ENCODE assay signal across 9 mouse cellular contexts in genomic region chr9:106112770-106113423, GRCm38 (mm10). TPM values are rescaled to one million over a fixed set of nuclear protein-coding genes. Genes with fewer than 3 reads are reported as not detected.
A peak's percentile ranks its signal among the peaks of the same experiment; 100 is the strongest.
DNase-seq lines count a peak whose midpoint lies in the region; ATAC-seq and TF ChIP-seq lines count a peak whose summit lies in the region.
"Had no signal": no experiment of that assay in that cellular context is flagged by ENCODE, and none has a peak within 500 bp of the region (broad histone marks: within the 10 kb centered on the region; RNA-seq: fewer than 3 reads in every experiment).

No protein-coding gene starts in this region.

- 0 out of 2 replicates have a peak, but pooled peaks cover 4% of the 10 kb centered on the region for H3K9me3 ChIP-seq in heart, postnatal 0 days (replicated peaks; ENCODE audit: control insufficient read depth, low read length)
- H3K9me3 ChIP-seq in lung, embryonic 14.5 days (ENCODE audit: low read depth, low read length): no peaks in the 10 kb centered on the region

- no peak for TF ChIP-seq EP300 in heart, postnatal 0 days (IDR thresholded peaks at IDR 0.05; ENCODE audit: low read depth)

- H3K27ac ChIP-seq in heart, postnatal 0 days (ENCODE audit: low read depth): no peak overlapping the region
- H3K27ac ChIP-seq in lung, embryonic 14.5 days (ENCODE audit: low read depth): no peak overlapping the region

- no peak for ATAC-seq in heart, postnatal 0 days (ENCODE audit: insufficient read depth, low read depth)
- peak; percentile 44 for ATAC-seq in lung, embryonic 14.5 days (ENCODE audit: insufficient read depth)

- peak; percentile 84 for TF ChIP-seq CTCF in heart, postnatal 0 days (IDR thresholded peaks at IDR 0.05; ENCODE audit: low read depth)
- peak; percentile 95 for TF ChIP-seq CTCF in lung, embryonic 14.5 days (IDR thresholded peaks at IDR 0.05; ENCODE audit: low read depth)

- H3K9ac ChIP-seq in heart, postnatal 0 days (replicated peaks; ENCODE audit: low read depth, low read length): no peak overlapping the region
- H3K9ac ChIP-seq in lung, embryonic 14.5 days: no peak overlapping the region

- DNase-seq in CD4-positive helper T cell, adult 2 months (ENCODE audit: low read depth, low spot score): peak; percentile 57
- DNase-seq in adrenal gland, adult 2 months: peak; percentile 53
- peak; percentile 78 for DNase-seq in embryo, embryonic 11 days
- peak; percentile 52 for DNase-seq in heart, postnatal 0 days (ENCODE audit: low spot score)
- peak; percentile 89 to 91 for DNase-seq in kidney, postnatal 4 days
- peak; percentile 87 for DNase-seq in lung, embryonic 14.5 days
- DNase-seq in retina, postnatal 1 day: peak; percentile 83
- peak; percentile 39 to 53 for DNase-seq in urinary bladder, adult 18-20 months (ENCODE audit: low spot score in 2 of 2)

- no peaks in the 10 kb centered on the region for H3K4me1 ChIP-seq in heart, postnatal 0 days (ENCODE audit: control insufficient read depth, insufficient read depth)
- no peaks in the 10 kb centered on the region for H3K4me1 ChIP-seq in lung, embryonic 14.5 days (ENCODE audit: insufficient read depth)

- no peaks in the 10 kb centered on the region for H3K27me3 ChIP-seq in heart, postnatal 0 days (ENCODE audit: control insufficient read depth, insufficient read depth, low read length)
- no peaks in the 10 kb centered on the region for H3K27me3 ChIP-seq in lung, embryonic 14.5 days (ENCODE audit: insufficient read depth, low read length)

- no peaks in the 10 kb centered on the region for H3K36me3 ChIP-seq in heart, postnatal 0 days (replicated peaks; ENCODE audit: control insufficient read depth, insufficient read depth, low read length)
- no peaks in the 10 kb centered on the region for H3K36me3 ChIP-seq in lung, embryonic 14.5 days (ENCODE audit: insufficient read depth)

- 27% methylated on average over 10 of the region's 10 CpGs for WGBS in heart, postnatal 0 days
- WGBS in lung, embryonic 14.5 days: 29% methylated on average over 10 of the region's 10 CpGs

- H3K4me3 ChIP-seq in heart, postnatal 0 days (ENCODE audit: low read depth, low read length): no peak overlapping the region
- H3K4me3 ChIP-seq in lung, embryonic 14.5 days (ENCODE audit: low read depth, low read length): no peak overlapping the region

- no peak overlapping the region for H3K4me2 ChIP-seq in heart, postnatal 0 days (ENCODE audit: low read depth, low read length)
- H3K4me2 ChIP-seq in lung, embryonic 14.5 days: no peak overlapping the region

RNA-seq across cellular contexts. Expression of gene Col6a4, which starts 16.3 kb away (rescaled TPM):
- total RNA-seq in adrenal gland, adult 2 months (2021): under 1 TPM; 0.14 to 0.26 TPM
- 0.03 and 0.31 TPM in 2 replicates for polyA plus RNA-seq in adrenal gland, adult 2 months (2012; rRNA removed)
- total RNA-seq in heart, postnatal 0 days (2014; rRNA removed; ENCODE audit: low replicate concordance): under 0.01 TPM in 1 of 2 replicates, not detected in the other
- polyA plus RNA-seq in heart, postnatal 0 days (2015; fragmentation: Nextera tagmentation; extraction: Ambion mirVana): 0.01 TPM in 1 of 2 replicates, not detected in the other
- polyA plus RNA-seq in lung, embryonic 14.5 days (2014; fragmentation: Nextera tagmentation; extraction: Ambion mirVana): 0.95 and 1.0 TPM in 2 replicates
- polyA plus RNA-seq: heart, embryonic 14.5 days had no signal

RNA-seq across cellular contexts. Expression of gene Glyctk, which starts 45.0 kb away (rescaled TPM):
- 1 to 10 TPM; 2.5 to 3.3 TPM for total RNA-seq in adrenal gland, adult 2 months (2021)
- polyA plus RNA-seq in adrenal gland, adult 2 months (2012; rRNA removed): 2.5 and 3.2 TPM in 2 replicates
- total RNA-seq in heart, postnatal 0 days (2014; rRNA removed; ENCODE audit: low replicate concordance): 2.0 and 2.5 TPM in 2 replicates
- 0.90 and 1.1 TPM in 2 replicates for polyA plus RNA-seq in heart, postnatal 0 days (2015; fragmentation: Nextera tagmentation; extraction: Ambion mirVana)
- 1.5 and 1.6 TPM in 2 replicates for polyA plus RNA-seq in lung, embryonic 14.5 days (2014; fragmentation: Nextera tagmentation; extraction: Ambion mirVana)

RNA-seq across cellular contexts. Expression of gene Wdr82, which starts 57.8 kb away (rescaled TPM):
- 10 to 100 TPM; 66.8 to 75.8 TPM for total RNA-seq in adrenal gland, adult 2 months (2021)
- polyA plus RNA-seq in adrenal gland, adult 2 months (2012; rRNA removed): 50.5 and 67.4 TPM in 2 replicates
- 122 and 124 TPM in 2 replicates for total RNA-seq in heart, postnatal 0 days (2014; rRNA removed; ENCODE audit: low replicate concordance)
- 13.9 and 14.3 TPM in 2 replicates for polyA plus RNA-seq in heart, postnatal 0 days (2015; fragmentation: Nextera tagmentation; extraction: Ambion mirVana)
- 26.7 and 26.9 TPM in 2 replicates for polyA plus RNA-seq in lung, embryonic 14.5 days (2014; fragmentation: Nextera tagmentation; extraction: Ambion mirVana)
